Mouse (Mus musculus) stomach, postnatal 0 days (tissue): Measurements from ENCODE around the gene Pprc1.

Source experiments
- CTCF ChIP-seq: IDR thresholded peaks from 2 replicates; pipeline ENCODE4 v1.5.1; 2016; ENCODE audit warnings: antibody characterized with exemption, low read depth, mild to moderate bottlenecking, moderate library complexity
- EP300 ChIP-seq: optimal IDR thresholded peaks from 2 replicates; pipeline ENCODE3; 2016; ENCODE audit warnings: antibody characterized with exemption

GRCm38 (mm10) chr19:45997365-45997764 is 47.3 kb upstream of the Pprc1 start:
- TF ChIP-seq CTCF = no peak
- no peak for TF ChIP-seq EP300
